Mouse (Mus musculus): ENCODE data around the gene Zfp277.

- TF ChIP-seq CTCF (IDR thresholded peaks at IDR 0.05; ENCODE audit: low read depth) = no peak
- TF ChIP-seq EP300 (IDR thresholded peaks at IDR 0.05; ENCODE audit: low read depth) = no peak
These were observed 118.6 kb downstream of the Zfp277 start for GRCm38 (mm10) chr12:40327012-40327660.
